Mouse (Mus musculus) midbrain, embryonic 10.5 days (tissue): Measurements from ENCODE around the gene Krtap19-4. TPM values are rescaled to one million over a fixed set of nuclear protein-coding genes. Genes with fewer than 3 reads are reported as not detected.

ENCODE experiments used
- DNase-seq: peaks from one replicate; pipeline ENCODE4 v3.0.0-alpha.2; 2017; ENCODE audit warnings: low spot score
- H3K27ac ChIP-seq: fragments of 300-500 bp; sonication (generic); replicated peaks from 2 replicates; pipeline ENCODE4 v1.5.1; 2016; ENCODE audit warnings: mild to moderate bottlenecking
- H3K27me3 ChIP-seq: fragments of 300-500 bp; sonication (generic); 2 replicates; pipeline ENCODE4 v1.6.1; 2016; ENCODE audit warnings: low read depth, mild to moderate bottlenecking; ENCODE audit not compliant: poor library complexity, severe bottlenecking
- H3K36me3 ChIP-seq: fragments of 300-500 bp; sonication (generic); 2 replicates; pipeline ENCODE4 v1.6.1; 2016; ENCODE audit warnings: mild to moderate bottlenecking, moderate library complexity
- H3K4me1 ChIP-seq: fragments of 300-500 bp; sonication (generic); 2 replicates; pipeline ENCODE4 v1.6.1; 2016
- H3K4me3 ChIP-seq: fragments of 300-500 bp; sonication (generic); 2 replicates; pipeline ENCODE4 v1.5.1; 2016; ENCODE audit warnings: mild to moderate bottlenecking, moderate library complexity
- H3K9me3 ChIP-seq: fragments of 300-500 bp; sonication (generic); replicated peaks from 2 replicates; pipeline ENCODE4 v1.6.1; 2016; ENCODE audit warnings: mild to moderate bottlenecking
- WGBS: fragments of 180-500 bp; shearing (Covaris S2); methylation state at CpG from one replicate; pipeline ENCODE4 v1.1.7; 2016; 5-methylcytosine and 5-hydroxymethylcytosine counted together
- polyA plus RNA-seq: library from polyadenylated mRNA; unstranded; fragments of >200 nt; fragmentation: Nextera tagmentation; extraction: Ambion mirVana; gene quantifications from 2 replicates; pipeline ENCODE4 v1.2.1, GENCODE M21; 2016

The Krtap19-4 gene
- not detected in 2 replicates for polyA plus RNA-seq

DNA sequence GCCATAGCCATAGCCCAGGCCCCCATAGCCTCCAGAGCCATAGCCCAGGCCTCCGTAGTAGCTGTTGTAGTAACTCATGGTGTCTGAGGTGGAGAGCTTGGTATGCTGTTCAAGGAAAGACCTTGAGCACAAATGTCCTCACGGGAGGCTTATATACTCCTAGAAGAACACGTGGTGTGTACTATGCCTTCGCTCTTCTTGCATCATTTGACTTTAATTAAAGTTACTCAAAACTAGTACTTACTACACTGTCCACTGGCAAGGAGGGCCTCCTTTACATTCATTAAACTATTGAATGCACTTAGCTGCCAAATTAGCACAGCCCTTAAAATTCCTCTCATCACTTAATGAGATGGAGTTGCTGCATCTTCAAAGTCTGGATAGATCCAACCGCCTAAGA, at the start of gene Krtap19-4:
Krtap19-4 (minus strand) TSS at position 101 of the 400 bp plus-strand sequence.
- DNase-seq = no peak
- Histone ChIP-seq H3K36me3 (no peaks in the 10 kb centered on the region), H3K4me1 (no peaks in the 10 kb centered on the region), H3K27me3 (no peaks in the 10 kb centered on the region), H3K27ac (no peak within 1 kb of the TSS), H3K4me3 (no peak within 1 kb of the TSS), H3K9me3 (no peaks in the 10 kb centered on the region)
- 93% methylated on average over 5 of the region's 5 CpGs for WGBS

- H3K4me1 ChIP-seq = no peaks in the 10 kb centered on the region
- H3K27ac ChIP-seq = no peak within 1 kb of the TSS
- no peak within 1 kb of the TSS for H3K4me3 ChIP-seq
- 92% methylated on average over 3 of the region's 3 CpGs for WGBS
- H3K27me3 ChIP-seq = no peaks in the 10 kb centered on the region
- DNase-seq = no peak
- H3K9me3 ChIP-seq = no peaks in the 10 kb centered on the region
- H3K36me3 ChIP-seq = no peaks in the 10 kb centered on the region
Observed at GRCm38 (mm10) chr16:88932165-88932564, 47.3 kb upstream of the Krtap19-4 start, which contains the start of gene Krtap19-9b. Gene Krtap19-9b, minus strand, starts transcription at chr16:88932265.

GRCm38 (mm10) chr16:88896357-88896756, 11.5 kb upstream of the Krtap19-4 start, which contains the start of gene Krtap19-5:
Gene Krtap19-5, minus strand, starts transcription at chr16:88896457.
- no peaks in the 10 kb centered on the region for H3K9me3 ChIP-seq
- H3K4me3 ChIP-seq = no peak within 1 kb of the TSS
- no peaks in the 10 kb centered on the region for H3K4me1 ChIP-seq
- 96% methylated on average over 6 of the region's 6 CpGs for WGBS
- DNase-seq = no peak
- H3K27ac ChIP-seq = no peak within 1 kb of the TSS
- no peaks in the 10 kb centered on the region for H3K27me3 ChIP-seq
- no peaks in the 10 kb centered on the region for H3K36me3 ChIP-seq

- Histone ChIP-seq H3K36me3 (no peaks in the 10 kb centered on the region), H3K4me3 (no peak overlapping the region), H3K27me3 (no peaks in the 10 kb centered on the region), H3K9me3 (no peaks in the 10 kb centered on the region), H3K27ac (no peak overlapping the region), H3K4me1 (no peaks in the 10 kb centered on the region)
- 93% methylated on average over 6 of the region's 6 CpGs for WGBS
- DNase-seq = no peak
Observed at GRCm38 (mm10) chr16:88886870-88887269, 2.0 kb upstream of the Krtap19-4 start.

GRCm38 (mm10) chr16:88877938-88878337, 7.0 kb downstream of the Krtap19-4 start, which contains the start of gene Krtap19-3:
Gene Krtap19-3, minus strand, starts transcription at chr16:88878038.
- DNase-seq = no peak
- no peaks in the 10 kb centered on the region for H3K9me3 ChIP-seq
- H3K36me3 ChIP-seq = no peaks in the 10 kb centered on the region
- H3K4me3 ChIP-seq = no peak within 1 kb of the TSS
- 89% methylated on average over 2 of the region's 2 CpGs for WGBS
- H3K4me1 ChIP-seq = no peaks in the 10 kb centered on the region
- no peak within 1 kb of the TSS for H3K27ac ChIP-seq
- H3K27me3 ChIP-seq = no peaks in the 10 kb centered on the region

DNA sequence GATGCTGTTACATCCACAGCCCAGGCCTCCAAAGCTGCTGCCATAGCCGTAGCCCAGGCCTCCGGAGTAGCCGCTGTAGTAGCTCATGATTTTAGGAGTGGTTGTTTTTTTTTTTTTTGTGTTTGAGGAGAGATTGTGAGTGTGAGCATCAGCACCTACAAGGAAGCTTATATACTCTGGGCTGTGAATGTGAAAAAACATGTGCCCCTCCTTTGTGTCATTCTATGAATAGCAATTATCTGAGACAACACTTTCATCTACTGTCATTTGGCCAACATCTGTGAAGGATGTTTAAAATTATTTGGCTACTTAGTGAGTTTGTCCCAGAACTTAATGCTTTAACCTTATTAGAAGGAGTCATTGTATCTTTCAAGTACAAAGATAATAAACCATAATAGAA, 10.7 kb downstream of the Krtap19-4 start, which contains the start of gene Krtap19-2:
Krtap19-2 (minus strand) TSS at position 101 of the 400 bp plus-strand sequence.
- Histone ChIP-seq H3K36me3 (no peaks in the 10 kb centered on the region), H3K27me3 (no peaks in the 10 kb centered on the region), H3K4me3 (no peak within 1 kb of the TSS), H3K9me3 (no peaks in the 10 kb centered on the region), H3K4me1 (no peaks in the 10 kb centered on the region), H3K27ac (no peak within 1 kb of the TSS)
- WGBS = 94% methylated on average over 3 of the region's 3 CpGs
- no peak for DNase-seq

- H3K9me3 ChIP-seq = no peaks in the 10 kb centered on the region
- no peaks in the 10 kb centered on the region for H3K36me3 ChIP-seq
- 94% methylated on average over 6 of the region's 6 CpGs for WGBS
- no peak within 1 kb of the TSS for H3K27ac ChIP-seq
- no peak within 1 kb of the TSS for H3K4me3 ChIP-seq
- no peak for DNase-seq
- H3K4me1 ChIP-seq = no peaks in the 10 kb centered on the region
- H3K27me3 ChIP-seq = no peaks in the 10 kb centered on the region
Observed at GRCm38 (mm10) chr16:88869311-88869710, 15.6 kb downstream of the Krtap19-4 start, which contains the start of gene Krtap19-1. Gene Krtap19-1, minus strand, starts transcription at chr16:88869411.

- no peaks in the 10 kb centered on the region for H3K27me3 ChIP-seq
- no peak for DNase-seq
- no peak overlapping the region for H3K4me3 ChIP-seq
- no peaks in the 10 kb centered on the region for H3K9me3 ChIP-seq
- no peaks in the 10 kb centered on the region for H3K36me3 ChIP-seq
- no peak overlapping the region for H3K27ac ChIP-seq
- WGBS = 91% methylated on average over 4 of the region's 4 CpGs
- H3K4me1 ChIP-seq = no peaks in the 10 kb centered on the region
Observed at GRCm38 (mm10) chr16:88864887-88865407, 19.9 kb downstream of the Krtap19-4 start.

DNA sequence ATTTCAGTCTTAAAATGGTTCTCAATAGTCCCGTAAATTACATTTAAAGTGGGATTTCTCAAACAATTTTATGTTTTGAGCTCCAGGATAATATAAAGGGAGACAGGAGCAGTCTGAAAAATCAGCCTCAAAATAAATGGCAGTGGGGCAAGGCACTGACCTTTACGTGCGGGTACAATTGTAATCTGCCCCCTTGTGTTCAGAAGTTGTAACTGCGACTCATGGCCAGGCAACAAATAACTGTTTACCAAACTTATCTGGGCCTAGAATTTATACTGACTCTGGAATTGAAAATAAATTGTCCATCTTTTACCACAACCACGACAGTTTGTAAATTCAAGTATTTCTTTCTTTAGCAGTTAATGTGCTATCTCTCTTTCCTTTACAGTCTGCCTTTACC, 33.4 kb downstream of the Krtap19-4 start:
- H3K27ac ChIP-seq = no peak overlapping the region
- no peak for DNase-seq
- no peaks in the 10 kb centered on the region for H3K9me3 ChIP-seq
- H3K27me3 ChIP-seq = no peaks in the 10 kb centered on the region
- H3K4me3 ChIP-seq = no peak overlapping the region
- WGBS = 11% methylated on average over 5 of the region's 5 CpGs
- no peaks in the 10 kb centered on the region for H3K4me1 ChIP-seq
- H3K36me3 ChIP-seq = no peaks in the 10 kb centered on the region

- H3K36me3 ChIP-seq = no peaks in the 10 kb centered on the region
- no peak for DNase-seq
- no peak overlapping the region for H3K27ac ChIP-seq
- H3K9me3 ChIP-seq = no peaks in the 10 kb centered on the region
- no peaks in the 10 kb centered on the region for H3K27me3 ChIP-seq
- 89% methylated on average over 4 of the region's 4 CpGs for WGBS
- H3K4me1 ChIP-seq = no peaks in the 10 kb centered on the region
- H3K4me3 ChIP-seq = no peak overlapping the region
Observed at GRCm38 (mm10) chr16:88848558-88848957, 36.3 kb downstream of the Krtap19-4 start.

- H3K27ac ChIP-seq = no peak overlapping the region
- no peaks in the 10 kb centered on the region for H3K27me3 ChIP-seq
- DNase-seq = no peak
- H3K36me3 ChIP-seq = no peaks in the 10 kb centered on the region
- 95% methylated on average over 1 of the region's 1 CpGs for WGBS
- H3K4me1 ChIP-seq = no peaks in the 10 kb centered on the region
- no peaks in the 10 kb centered on the region for H3K9me3 ChIP-seq
- no peak overlapping the region for H3K4me3 ChIP-seq
Observed at GRCm38 (mm10) chr16:88847363-88847762, 37.5 kb downstream of the Krtap19-4 start.
